In the genomic region with DNA sequence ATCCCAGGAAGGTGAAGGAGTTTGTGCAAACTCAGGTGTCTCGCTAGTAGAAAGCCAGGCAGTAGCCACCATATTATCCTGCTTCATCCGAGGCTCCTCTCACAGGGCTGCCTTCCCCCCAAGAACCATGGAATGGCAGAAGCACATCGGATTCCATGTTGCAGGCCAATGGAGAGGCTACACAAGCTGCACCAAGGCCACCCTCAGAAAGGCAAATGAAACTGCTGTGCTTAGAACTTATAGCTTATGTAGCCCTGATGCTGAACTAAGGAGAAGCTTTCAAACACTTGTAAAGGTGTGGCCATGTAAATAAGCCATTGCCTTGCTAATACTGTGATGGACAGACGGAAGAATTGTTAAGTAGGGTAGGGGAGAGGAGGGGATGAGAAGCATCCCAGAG, we compare ENCODE assay signal across 19 mouse cellular contexts.
DNase-seq lines count a peak whose midpoint lies in the region; ATAC-seq lines count a peak whose summit lies in the region.
"Had no signal": no experiment of that assay in that cellular context is flagged by ENCODE, and none has a peak within 500 bp of the region (broad histone marks: within the 10 kb centered on the region; RNA-seq: fewer than 3 reads in every experiment).

No protein-coding gene starts in this region.

- no peaks in the 10 kb centered on the region for H3K4me1 ChIP-seq in midbrain, embryonic 11.5 days (ENCODE audit: control insufficient read depth, insufficient read depth, low read length)
- no peaks in the 10 kb centered on the region for H3K4me1 ChIP-seq in midbrain, embryonic 16.5 days (ENCODE audit: control insufficient read depth, insufficient read depth, low read length)

- H3K27me3 ChIP-seq in midbrain, embryonic 11.5 days (ENCODE audit: control insufficient read depth, insufficient read depth, low read length), result no peaks in the 10 kb centered on the region
- no peaks in the 10 kb centered on the region for H3K27me3 ChIP-seq in midbrain, embryonic 16.5 days (ENCODE audit: control insufficient read depth, insufficient read depth, low read depth, low read length)
- H3K27me3 ChIP-seq: CH12.LX had no signal

- no peak overlapping the region for H3K27ac ChIP-seq in midbrain, embryonic 11.5 days (ENCODE audit: low read depth, low read length)
- H3K27ac ChIP-seq in midbrain, embryonic 16.5 days (ENCODE audit: low read length), result no peak overlapping the region

- no peaks in the 10 kb centered on the region for H3K9me3 ChIP-seq in midbrain, embryonic 11.5 days (ENCODE audit: control insufficient read depth, low read length)
- no peaks in the 10 kb centered on the region for H3K9me3 ChIP-seq in midbrain, embryonic 16.5 days (replicated peaks; ENCODE audit: control insufficient read depth, low read length, poor library complexity, severe bottlenecking)
- H3K9me3 ChIP-seq: G1E had no signal

- H3K4me2 ChIP-seq in midbrain, embryonic 11.5 days, result no peak overlapping the region
- no peak overlapping the region for H3K4me2 ChIP-seq in midbrain, embryonic 16.5 days (ENCODE audit: low read length)

- H3K36me3 ChIP-seq in midbrain, embryonic 11.5 days (ENCODE audit: control insufficient read depth, insufficient read depth, low read length), result no peaks in the 10 kb centered on the region
- H3K36me3 ChIP-seq in midbrain, embryonic 16.5 days (ENCODE audit: control insufficient read depth, insufficient read depth, low read length), result no peaks in the 10 kb centered on the region
- H3K36me3 ChIP-seq: G1E had no signal

- 82% methylated on average over 4 of the region's 4 CpGs for WGBS in midbrain, embryonic 11.5 days
- 84% methylated on average over 4 of the region's 4 CpGs for WGBS in midbrain, embryonic 16.5 days

- H3K9ac ChIP-seq in midbrain, embryonic 11.5 days (ENCODE audit: low read length), result no peak overlapping the region
- H3K9ac ChIP-seq in midbrain, embryonic 16.5 days (ENCODE audit: low read depth, low read length), result no peak overlapping the region

- no peak for ATAC-seq in midbrain, embryonic 11.5 days (ENCODE audit: low FRiP score)
- no peak for ATAC-seq in midbrain, embryonic 16.5 days
- ATAC-seq: activated CD4-positive, CD25-positive, alpha-beta regulatory T cell, adult 4 months; CD4-positive, CD25-positive, alpha-beta regulatory T cell, adult 4 months; Patski had no signal

- DNase-seq in heart, adult 11 months, result peak; percentile 59
- DNase-seq in heart, adult 9 months (ENCODE audit: low spot score in 2 of 2), result no peak
- DNase-seq in midbrain, embryonic 11.5 days (ENCODE audit: low spot score, missing footprints), result peak; percentile 53
- DNase-seq: adrenal gland, adult 2 months; adrenal gland, adult 8-10 months; adrenal gland, postnatal 10 days; adrenal gland, postnatal 14 days; adrenal gland, postnatal 25 days; adrenal gland, postnatal 36 days; B cell, adult 2 months; cerebellum, adult 11 months; cerebellum, adult 11-12 months; cerebellum, adult 18-20 months had no signal

- H3K4me3 ChIP-seq in midbrain, embryonic 11.5 days (ENCODE audit: low read depth, low read length), result no peak overlapping the region
- no peak overlapping the region for H3K4me3 ChIP-seq in midbrain, embryonic 16.5 days (ENCODE audit: low read depth, low read length)

Comparison
In these comparisons a context has a peak if more than half of its experiments do, and no peak if none do; other contexts are left out.
1. DNase-seq: peak in heart, adult 11 months (single experiment) and midbrain, embryonic 11.5 days (single experiment); none in heart, adult 9 months (0 of 2).